Mouse (Mus musculus) liver, postnatal 0 days (tissue): ENCODE data around the gene Fes.

Experiments used
- CTCF ChIP-seq: sonication (generic); IDR thresholded peaks from 2 replicates; pipeline ENCODE4 v1.5.1; 2016; ENCODE audit warnings: antibody characterized with exemption, low read depth
- EP300 ChIP-seq: IDR thresholded peaks from 2 replicates; pipeline ENCODE4 v1.6.1; 2016; ENCODE audit warnings: antibody characterized with exemption, low read depth, mild to moderate bottlenecking

GRCm38 (mm10) chr7:80420586-80420985 lies 32.8 kb upstream of the Fes start:
- TF ChIP-seq CTCF = no peak
- TF ChIP-seq EP300 = no peak
